Mouse (Mus musculus) midbrain, embryonic 13.5 days (tissue): ENCODE measurements around the gene Tmem239. TPM values are rescaled to one million over a fixed set of nuclear protein-coding genes. Genes with fewer than 3 reads are reported as not detected.
"Not testable (repeated sequence)": the region's sequence is repeated elsewhere in the genome, so short reads cannot be mapped to it uniquely, and the experiment has no call there.

Source experiments
- ATAC-seq: fragments of 200-750 bp; cut with Nextera tagmentation; 2 replicates; pipeline ENCODE4 v1.8.0; 2017; ENCODE audit warnings: mild to moderate bottlenecking, moderate TSS enrichment, moderate library complexity
- H3K27ac ChIP-seq: fragments of 300-500 bp; sonication (generic); 2 replicates; pipeline ENCODE4 v1.5.1; 2015; ENCODE audit warnings: inconsistent platforms, mild to moderate bottlenecking, moderate library complexity
- H3K27me3 ChIP-seq: fragments of 300-500 bp; sonication (generic); 2 replicates; pipeline ENCODE4 v1.6.1; 2015; ENCODE audit warnings: mild to moderate bottlenecking, inconsistent platforms
- H3K36me3 ChIP-seq: fragments of 300-500 bp; sonication (generic); 2 replicates; pipeline ENCODE4 v1.6.1; 2015; ENCODE audit warnings: mild to moderate bottlenecking, inconsistent platforms
- H3K4me1 ChIP-seq: fragments of 300-500 bp; sonication (generic); replicated peaks from 2 replicates; pipeline ENCODE4 v1.6.1; 2015; ENCODE audit warnings: inconsistent platforms
- H3K4me2 ChIP-seq: fragments of 300-500 bp; sonication (generic); replicated peaks from 2 replicates; pipeline ENCODE4 v1.6.1; 2015; ENCODE audit warnings: moderate library complexity, mild to moderate bottlenecking, inconsistent platforms
- H3K4me3 ChIP-seq: fragments of 300-500 bp; sonication (generic); replicated peaks from 2 replicates; pipeline ENCODE4 v1.5.1; 2015; ENCODE audit warnings: mild to moderate bottlenecking, inconsistent platforms
- H3K9ac ChIP-seq: fragments of 300-500 bp; sonication (generic); replicated peaks from 2 replicates; pipeline ENCODE4 v1.6.1; 2015; ENCODE audit warnings: mild to moderate bottlenecking, inconsistent platforms
- H3K9me3 ChIP-seq: fragments of 300-500 bp; sonication (generic); 2 replicates; pipeline ENCODE4 v1.6.1; 2016; ENCODE audit warnings: mild to moderate bottlenecking, inconsistent platforms
- WGBS: fragments of 180-500 bp; shearing (Covaris S2); methylation state at CpG from one replicate; pipeline ENCODE4 v1.1.7; 2015; 5-methylcytosine and 5-hydroxymethylcytosine counted together
- polyA plus RNA-seq: library from polyadenylated mRNA; unstranded; fragments of >200 nt; fragmentation: Nextera tagmentation; extraction: Ambion mirVana; gene quantifications from 2 replicates; pipeline ENCODE4 v1.2.1, GENCODE M21; 2015

The Tmem239 gene
- polyA plus RNA-seq = not detected in 2 replicates

DNA sequence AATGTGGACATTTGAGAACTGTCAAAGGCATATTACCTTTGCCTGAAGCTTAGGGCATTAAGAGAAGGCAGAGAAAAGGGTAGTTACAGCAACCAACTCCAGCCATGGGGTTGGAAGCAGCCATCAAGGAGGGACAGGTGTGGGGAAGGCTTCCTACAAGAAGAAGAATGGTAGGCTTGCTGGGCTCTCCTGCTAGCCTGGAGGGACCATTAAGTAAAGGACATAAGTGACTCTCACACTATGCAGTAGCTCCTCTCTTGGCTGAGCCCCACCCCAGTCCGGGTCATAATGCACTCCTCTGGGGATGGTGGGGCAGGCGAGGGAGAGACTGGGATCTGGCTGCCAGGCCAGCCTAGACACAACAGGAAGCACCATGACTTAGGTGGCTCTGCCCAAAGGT is at the start of gene Tmem239:
TSS of gene Tmem239 (plus strand) at position 301 of the 400 bp plus-strand sequence.
- Histone ChIP-seq H3K27ac (no peak within 1 kb of the TSS), H3K4me2 (no peak within 1 kb of the TSS), H3K4me1 (no peaks in the 10 kb centered on the region), H3K9me3 (no peaks in the 10 kb centered on the region), H3K4me3 (no peak within 1 kb of the TSS), H3K36me3 (no peaks in the 10 kb centered on the region), H3K9ac (no peak within 1 kb of the TSS), H3K27me3 (no peaks in the 10 kb centered on the region)
- ATAC-seq = no peak
- WGBS = 74% methylated on average over 2 of the region's 2 CpGs

DNA sequence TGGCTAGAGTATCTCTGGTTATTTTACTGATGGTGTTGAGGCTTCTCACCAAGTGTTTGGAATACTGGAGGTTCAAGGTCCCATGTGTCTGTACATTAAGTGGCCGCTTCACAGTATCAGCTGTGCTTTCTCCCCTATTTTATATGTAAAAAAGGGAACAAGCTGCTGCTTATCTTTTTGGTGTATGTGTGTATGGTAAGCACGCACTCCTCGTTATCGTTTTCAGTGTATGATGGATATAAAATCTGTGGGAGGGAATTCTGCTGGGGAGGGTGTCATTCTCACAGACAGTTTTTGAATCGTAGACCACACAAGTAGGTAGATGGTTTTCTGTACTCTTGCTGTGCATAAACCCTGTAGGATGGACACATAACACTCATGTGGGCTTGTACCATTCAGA is 48.7 kb upstream of the Tmem239 start:
- no peak for ATAC-seq
- Histone ChIP-seq H3K27ac (no peak overlapping the region), H3K36me3 (no peaks in the 10 kb centered on the region), H3K9ac (no peak overlapping the region), H3K27me3 (peaks cover 33% of the 10 kb centered on the region), H3K4me2 (no peak overlapping the region), H3K9me3 (no peaks in the 10 kb centered on the region; the same call in 1 of the 2 replicates), H3K4me3 (no peak overlapping the region), H3K4me1 (peaks cover 4% of the 10 kb centered on the region)
- 95% methylated on average over 5 of the region's 5 CpGs for WGBS

DNA sequence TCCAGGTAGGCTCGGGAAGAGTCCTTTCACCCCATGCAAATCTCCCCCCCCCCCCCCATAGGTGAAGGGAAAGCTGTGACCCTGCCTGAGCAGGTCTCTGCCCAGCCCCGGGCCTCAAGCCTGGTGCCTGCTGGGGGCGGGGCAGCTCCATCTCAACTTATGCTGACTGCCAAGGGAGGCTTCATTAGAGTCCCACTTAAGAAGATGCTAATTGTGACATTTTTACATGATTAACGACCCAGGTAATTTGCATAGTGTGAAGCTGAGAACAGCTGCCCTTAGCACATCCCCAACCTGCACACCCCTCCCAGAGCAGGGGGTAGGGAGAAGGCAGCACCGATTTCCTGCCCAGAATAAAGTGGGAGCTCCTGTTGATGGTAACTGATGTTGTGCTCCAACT is 47.4 kb upstream of the Tmem239 start:
- Histone ChIP-seq H3K9ac (no peak overlapping the region), H3K4me3 (no peak overlapping the region), H3K4me1 (peaks cover 4% of the 10 kb centered on the region; the same call in 1 of the 2 replicates), H3K4me2 (no peak overlapping the region), H3K27ac (no peak overlapping the region), H3K9me3 (no peaks in the 10 kb centered on the region; the same call in 1 of the 2 replicates), H3K27me3 (peaks cover 46% of the 10 kb centered on the region), H3K36me3 (no peaks in the 10 kb centered on the region)
- ATAC-seq = peak; percentile 18; the same call in 1 of the 2 replicates
- WGBS = 22% methylated on average over 5 of the region's 5 CpGs

DNA sequence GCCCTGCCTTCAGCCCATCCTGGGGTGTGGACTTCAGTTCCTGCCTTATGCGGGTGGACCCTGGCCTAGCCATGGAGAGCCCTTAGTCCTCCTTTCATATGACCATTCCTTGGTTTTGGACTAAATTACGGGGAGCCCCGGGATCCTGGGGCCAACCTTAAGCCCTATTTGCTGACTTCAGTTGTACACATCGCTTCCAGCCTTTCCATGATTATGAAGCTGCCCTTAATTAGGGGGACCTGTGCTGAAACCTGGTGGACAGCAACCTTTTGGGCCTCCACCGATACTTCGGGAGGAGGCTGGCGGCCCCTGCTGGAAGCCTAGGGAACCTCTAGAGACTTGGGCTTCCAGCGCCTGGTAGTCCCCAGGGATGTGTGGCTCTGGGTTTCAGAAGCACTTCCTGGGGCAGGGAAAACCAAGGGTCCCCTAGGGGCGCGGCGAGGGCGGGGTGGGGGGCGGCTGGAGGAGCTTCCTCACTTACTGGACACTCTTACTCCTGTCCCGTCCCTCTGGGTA is 43.7 kb upstream of the Tmem239 start:
- Histone ChIP-seq H3K27ac (no peak overlapping the region), H3K9me3 (no peaks in the 10 kb centered on the region; the same call in 1 of the 2 replicates), H3K4me1 (peaks cover 12% of the 10 kb centered on the region), H3K27me3 (peaks cover 51% of the 10 kb centered on the region), H3K4me2 (no peak overlapping the region), H3K9ac (peak overlapping the region; percentile 8; the same call in 1 of the 2 replicates), H3K36me3 (no peaks in the 10 kb centered on the region), H3K4me3 (no peak overlapping the region)
- WGBS = 4% methylated on average over 14 of the region's 14 CpGs
- ATAC-seq = peak; percentile 34; the same call in 1 of the 2 replicates

DNA sequence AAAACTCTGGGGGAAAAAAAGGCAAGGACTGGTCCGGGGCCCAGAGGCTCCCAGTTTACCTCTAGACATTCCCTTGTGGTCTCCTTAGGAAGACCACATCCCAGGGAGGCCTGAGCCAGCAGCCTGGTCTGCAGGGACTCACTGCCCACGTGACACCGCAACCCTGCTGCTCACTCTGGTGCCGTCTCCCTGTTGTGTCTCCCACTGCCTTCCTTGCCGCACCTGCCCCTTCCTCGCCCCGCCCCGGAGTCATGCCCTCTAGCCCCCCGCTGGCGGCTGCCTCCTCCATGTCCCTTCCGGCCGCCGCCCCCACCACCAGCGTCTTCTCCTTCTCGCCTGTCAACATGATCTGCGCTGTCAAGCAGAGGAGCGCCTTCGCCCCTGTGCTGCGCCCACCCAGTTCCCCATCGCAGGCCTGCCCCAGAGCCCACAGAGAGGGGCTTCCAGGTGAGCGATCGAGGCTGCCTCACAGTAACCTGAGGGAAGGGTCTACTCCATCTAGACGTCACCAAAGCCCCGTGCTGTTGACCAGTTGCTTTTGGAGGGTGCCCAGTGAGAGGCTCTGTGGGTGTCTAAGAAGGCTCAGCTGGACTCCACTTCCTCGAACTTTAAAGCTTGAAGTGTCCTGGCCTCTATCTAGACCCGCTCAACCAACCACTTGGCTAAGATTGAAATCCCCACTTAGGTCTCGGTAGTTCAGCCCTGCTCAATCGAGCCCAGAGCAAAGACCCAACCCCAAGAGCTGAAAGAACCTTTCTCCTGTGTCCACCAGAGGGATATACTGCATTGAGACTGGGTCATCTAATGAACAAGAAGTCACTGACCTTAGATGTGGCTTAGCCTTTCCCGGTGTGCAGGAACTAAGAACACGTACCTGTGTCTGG is 40.8 kb upstream of the Tmem239 start:
- no peak overlapping the region for H3K27ac ChIP-seq
- peak; percentile 62 for ATAC-seq
- peak overlapping the region; percentile 55 for H3K4me2 ChIP-seq
- H3K9ac ChIP-seq = peak overlapping the region; percentile 54
- peak overlapping the region; percentile 32 for H3K4me3 ChIP-seq
- peaks cover 12% of the 10 kb centered on the region for H3K4me1 ChIP-seq
- no peaks in the 10 kb centered on the region for H3K36me3 ChIP-seq
- WGBS = 7% methylated on average over 29 of the region's 30 CpGs
- H3K9me3 ChIP-seq = no peaks in the 10 kb centered on the region
- peaks cover 39% of the 10 kb centered on the region for H3K27me3 ChIP-seq

DNA sequence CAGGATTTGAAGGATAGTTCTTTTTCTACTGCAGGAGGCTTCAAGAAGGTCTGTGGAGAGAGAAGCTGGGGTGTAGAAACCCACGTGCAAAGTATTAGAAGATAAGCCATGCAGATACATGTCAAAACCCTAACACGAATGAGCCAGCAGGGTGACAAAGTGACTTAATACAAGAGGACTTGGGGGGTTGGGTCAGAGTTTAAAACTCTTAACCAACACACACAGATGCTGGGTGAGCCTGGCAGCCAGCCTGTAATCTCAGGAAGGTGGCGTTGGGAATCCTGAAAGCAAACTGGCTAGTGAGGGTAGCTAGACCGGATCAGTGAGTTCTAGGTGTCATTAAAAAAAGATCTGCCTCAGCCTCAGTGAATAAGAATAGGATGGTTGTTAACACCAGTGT is 38.9 kb upstream of the Tmem239 start:
- 74% methylated on average over 4 of the region's 4 CpGs for WGBS
- Histone ChIP-seq H3K9ac (no peak overlapping the region), H3K4me1 (peaks cover 9% of the 10 kb centered on the region), H3K27ac (no peak overlapping the region), H3K4me3 (no peak overlapping the region), H3K36me3 (no peaks in the 10 kb centered on the region), H3K9me3 (no peaks in the 10 kb centered on the region), H3K4me2 (no peak overlapping the region), H3K27me3 (peaks cover 19% of the 10 kb centered on the region)
- no peak for ATAC-seq

DNA sequence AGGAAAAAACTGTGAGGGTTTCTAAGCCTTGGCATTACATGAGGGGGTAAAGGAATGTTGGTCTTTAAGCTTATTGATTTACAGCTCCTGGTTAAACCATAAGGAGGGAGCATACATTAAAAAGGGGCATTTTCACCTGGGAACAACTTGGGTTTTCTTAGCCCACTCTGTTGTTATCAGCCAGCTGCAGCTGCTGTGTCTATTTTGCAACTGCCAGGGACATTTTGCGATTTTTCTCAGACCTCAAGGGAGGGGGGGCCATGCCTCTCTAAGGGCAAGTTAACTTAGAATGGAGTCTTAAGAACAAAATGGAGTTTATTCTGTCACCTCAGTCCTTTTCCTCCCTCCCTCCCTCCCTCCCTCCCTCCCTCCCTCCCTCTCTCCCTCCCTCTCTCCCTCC is 33.3 kb upstream of the Tmem239 start:
- H3K27ac ChIP-seq, H3K36me3 ChIP-seq, ATAC-seq, H3K27me3 ChIP-seq, H3K9ac ChIP-seq, H3K4me2 ChIP-seq, H3K9me3 ChIP-seq, H3K4me1 ChIP-seq, H3K4me3 ChIP-seq: not testable (repeated sequence)
- WGBS = 59% methylated on average over 1 of the region's 1 CpGs

DNA sequence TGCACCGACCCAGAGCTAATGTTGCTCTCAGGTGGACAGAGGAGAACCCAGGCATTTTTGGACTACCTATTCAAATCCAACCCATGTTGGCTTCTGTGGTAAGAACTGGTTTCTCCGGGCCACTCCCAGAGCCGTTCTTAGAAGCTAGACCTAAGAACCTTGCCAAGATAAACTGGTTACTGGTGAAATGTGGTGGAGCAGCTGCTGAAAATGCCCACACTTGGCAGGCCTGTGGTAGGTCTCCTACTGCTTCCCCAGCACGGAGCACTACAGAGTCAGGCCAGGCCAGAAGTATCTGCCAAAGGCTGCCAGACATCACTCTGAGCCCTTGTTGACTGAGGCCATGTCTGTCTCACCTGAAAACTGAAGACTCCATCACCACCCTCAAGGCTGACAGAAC is 31.3 kb upstream of the Tmem239 start:
- H3K9ac ChIP-seq = no peak overlapping the region
- 84% methylated on average over 4 of the region's 4 CpGs for WGBS
- H3K27me3 ChIP-seq = no peaks in the 10 kb centered on the region
- no peak for ATAC-seq
- no peaks in the 10 kb centered on the region for H3K9me3 ChIP-seq
- H3K4me1 ChIP-seq = no peaks in the 10 kb centered on the region
- no peak overlapping the region for H3K4me3 ChIP-seq
- no peak overlapping the region for H3K27ac ChIP-seq
- no peak overlapping the region for H3K4me2 ChIP-seq
- H3K36me3 ChIP-seq = no peaks in the 10 kb centered on the region

DNA sequence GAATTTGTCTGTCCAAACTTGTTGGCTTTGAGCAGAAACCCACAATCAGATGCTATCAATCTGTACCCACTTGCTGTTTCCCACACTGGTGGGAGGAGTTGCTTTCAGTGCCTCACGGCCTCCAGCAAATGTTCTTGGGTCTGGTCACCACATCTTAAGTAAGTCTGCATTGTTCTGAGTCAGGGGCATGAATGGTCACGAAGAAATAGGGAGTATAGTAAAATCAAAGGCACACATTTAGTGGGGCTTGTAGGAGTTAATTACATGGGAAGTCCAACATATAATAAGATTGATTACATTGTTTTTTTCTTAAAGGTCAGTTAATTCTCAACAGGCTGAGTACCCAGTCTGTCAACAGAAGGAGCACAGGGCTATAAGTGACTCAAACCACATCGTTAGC is 23.1 kb upstream of the Tmem239 start:
- Histone ChIP-seq H3K27me3 (no peaks in the 10 kb centered on the region), H3K9me3 (no peaks in the 10 kb centered on the region), H3K4me2 (no peak overlapping the region), H3K9ac (no peak overlapping the region), H3K4me1 (no peaks in the 10 kb centered on the region), H3K4me3 (no peak overlapping the region), H3K27ac (no peak overlapping the region), H3K36me3 (no peaks in the 10 kb centered on the region)
- 51% methylated on average over 3 of the region's 3 CpGs for WGBS
- ATAC-seq = no peak

DNA sequence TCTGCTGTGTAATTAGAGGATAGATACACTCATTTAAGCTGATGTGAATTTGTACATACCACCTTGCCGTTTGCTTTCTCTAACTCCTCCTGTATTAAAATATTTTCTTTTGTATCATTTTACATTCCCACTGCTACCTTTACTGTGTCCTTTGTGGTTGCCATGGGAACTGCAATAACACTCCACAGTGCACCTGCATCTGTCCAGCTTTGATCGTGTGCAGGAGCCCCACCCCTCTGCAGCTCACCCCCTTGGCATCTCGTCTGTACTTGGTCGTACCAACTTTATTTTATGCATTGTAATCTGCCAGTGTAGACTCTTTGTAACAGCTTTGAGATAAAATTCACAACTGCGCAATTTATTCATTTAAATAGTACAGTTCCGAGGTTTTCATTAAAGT is 22.4 kb upstream of the Tmem239 start:
- H3K27ac ChIP-seq = no peak overlapping the region
- no peak for ATAC-seq
- no peaks in the 10 kb centered on the region for H3K36me3 ChIP-seq
- no peaks in the 10 kb centered on the region for H3K27me3 ChIP-seq
- WGBS = 74% methylated on average over 6 of the region's 6 CpGs
- no peaks in the 10 kb centered on the region for H3K9me3 ChIP-seq
- H3K4me3 ChIP-seq = no peak overlapping the region
- no peaks in the 10 kb centered on the region for H3K4me1 ChIP-seq
- H3K9ac ChIP-seq = no peak overlapping the region
- H3K4me2 ChIP-seq = no peak overlapping the region

DNA sequence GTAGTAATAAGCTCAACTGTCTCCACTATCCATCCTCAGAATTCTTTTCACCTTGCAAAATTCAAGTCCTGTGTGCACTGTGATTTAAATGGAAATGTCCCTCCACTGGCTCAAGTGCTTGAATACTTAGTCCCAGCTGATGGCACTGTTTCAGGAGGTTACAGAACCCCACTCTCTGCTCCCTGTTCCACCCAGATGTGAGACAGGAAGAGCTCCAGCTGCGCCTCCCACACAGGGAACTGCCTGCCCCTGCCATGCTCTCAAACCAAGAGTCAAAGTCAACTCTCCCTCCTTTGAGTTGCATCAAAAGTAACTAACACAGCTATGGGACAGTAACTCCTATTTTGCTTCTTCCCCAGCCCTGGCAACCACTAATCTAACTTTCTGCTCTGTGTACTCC is 20.1 kb upstream of the Tmem239 start:
- 92% methylated on average over 1 of the region's 1 CpGs for WGBS
- no peaks in the 10 kb centered on the region for H3K9me3 ChIP-seq
- no peak for ATAC-seq
- no peak overlapping the region for H3K9ac ChIP-seq
- H3K4me1 ChIP-seq = no peaks in the 10 kb centered on the region
- no peaks in the 10 kb centered on the region for H3K27me3 ChIP-seq
- no peak overlapping the region for H3K4me2 ChIP-seq
- no peak overlapping the region for H3K27ac ChIP-seq
- no peaks in the 10 kb centered on the region for H3K36me3 ChIP-seq
- no peak overlapping the region for H3K4me3 ChIP-seq

DNA sequence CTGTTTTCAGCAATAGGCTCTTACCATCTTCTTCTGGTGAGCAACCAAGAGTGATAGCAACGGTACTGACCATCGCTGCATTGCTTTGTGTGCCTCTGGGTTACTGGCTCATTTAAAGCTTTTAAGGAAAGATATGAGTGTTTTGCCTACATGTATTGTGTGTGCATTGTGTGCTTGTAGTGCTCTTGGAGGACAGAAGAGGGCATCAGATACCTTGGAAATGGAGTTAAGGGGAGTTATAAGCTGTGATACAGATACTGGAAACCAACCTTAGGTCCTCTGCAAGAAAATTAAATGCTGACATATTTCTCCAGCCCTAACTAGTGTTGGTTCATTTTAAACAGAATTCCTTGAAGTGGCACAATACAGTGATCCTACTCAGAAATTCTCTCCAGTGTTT is 17.5 kb upstream of the Tmem239 start:
- H3K9ac ChIP-seq = no peak overlapping the region
- WGBS = 75% methylated on average over 2 of the region's 2 CpGs
- ATAC-seq = no peak

More for the DNA sequence above, 17.5 kb upstream of the Tmem239 start:
- no peaks in the 10 kb centered on the region for H3K9me3 ChIP-seq
- no peaks in the 10 kb centered on the region for H3K4me1 ChIP-seq
- H3K27me3 ChIP-seq = no peaks in the 10 kb centered on the region
- H3K4me2 ChIP-seq = no peak overlapping the region
- no peak overlapping the region for H3K4me3 ChIP-seq
- H3K27ac ChIP-seq = no peak overlapping the region
- peaks cover 6% of the 10 kb centered on the region for H3K36me3 ChIP-seq
